Mouse (Mus musculus): ENCODE data around the gene Gprc5a. TPM values are rescaled to one million over a fixed set of nuclear protein-coding genes. Genes with fewer than 3 reads are reported as not detected.

Gprc5a gene
- total RNA-seq, 2 experiments from 2014 or later, result 2.8 to 2.9 TPM

GRCm38 (mm10) chr6:135069856-135070255, 4.4 kb downstream of the Gprc5a start:
- no peak for DNase-seq
- intact Hi-C loops (cut with DNase I), result no loop called here

- DNase-seq, result no peak
- intact Hi-C loops (cut with DNase I), result no loop called here
Observed at GRCm38 (mm10) chr6:135070347-135070746, 4.9 kb downstream of the Gprc5a start.

- intact Hi-C loops (cut with DNase I), result no loop called here
- DNase-seq, result no peak
Observed at GRCm38 (mm10) chr6:135074405-135074947, 9.0 kb downstream of the Gprc5a start.

DNA sequence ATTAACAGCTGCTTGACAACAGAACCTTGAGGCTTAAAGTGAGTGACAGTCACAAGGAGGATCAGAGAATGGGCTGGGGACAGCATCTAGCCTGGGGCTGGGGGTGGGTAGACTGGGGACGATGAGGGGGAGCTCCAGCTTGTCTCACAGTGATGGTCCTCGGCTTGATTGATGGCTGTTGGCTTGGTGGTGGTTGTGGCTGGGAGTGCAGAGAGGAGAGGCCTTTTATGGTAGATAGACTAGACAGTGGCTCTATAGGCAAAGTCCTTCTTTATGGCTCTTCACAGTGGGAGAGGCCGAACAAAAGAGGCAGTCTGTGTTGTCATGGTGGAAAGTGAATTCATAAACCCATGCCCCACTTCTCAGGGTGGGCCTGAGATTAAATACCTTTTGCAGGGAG, 10.8 kb downstream of the Gprc5a start:
- no peak for DNase-seq
- intact Hi-C loops (cut with DNase I), result no loop called here

GRCm38 (mm10) chr6:135078420-135078819, 13.0 kb downstream of the Gprc5a start:
- DNase-seq, result no peak
- intact Hi-C loops (cut with DNase I), result no loop called here

DNA sequence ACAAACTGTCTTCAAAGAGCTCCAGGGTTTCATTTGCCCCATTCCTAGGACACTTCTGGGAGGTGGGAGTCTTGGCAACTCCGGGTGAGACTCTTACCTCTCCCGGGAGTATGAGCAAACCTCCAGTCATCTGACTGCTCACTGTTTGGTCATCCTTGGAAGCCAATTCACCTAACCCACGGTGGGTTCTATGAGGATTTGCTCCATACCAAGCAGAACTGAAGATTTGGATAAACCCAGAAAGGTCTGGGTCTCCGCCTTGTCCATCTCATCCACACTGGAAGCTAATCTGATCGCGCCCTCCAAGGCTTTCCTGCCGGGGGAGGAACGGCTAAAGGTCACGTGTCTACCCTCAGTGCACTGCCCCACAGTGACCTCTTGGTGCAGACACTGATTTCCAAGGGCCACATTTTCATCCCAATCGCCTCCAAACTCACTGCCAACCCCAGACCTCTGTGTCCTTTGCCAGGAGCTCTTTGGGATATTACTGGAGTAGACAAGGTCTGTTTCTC, 18.6 kb downstream of the Gprc5a start:
- intact Hi-C loops (cut with DNase I), result no loop called here

DNA sequence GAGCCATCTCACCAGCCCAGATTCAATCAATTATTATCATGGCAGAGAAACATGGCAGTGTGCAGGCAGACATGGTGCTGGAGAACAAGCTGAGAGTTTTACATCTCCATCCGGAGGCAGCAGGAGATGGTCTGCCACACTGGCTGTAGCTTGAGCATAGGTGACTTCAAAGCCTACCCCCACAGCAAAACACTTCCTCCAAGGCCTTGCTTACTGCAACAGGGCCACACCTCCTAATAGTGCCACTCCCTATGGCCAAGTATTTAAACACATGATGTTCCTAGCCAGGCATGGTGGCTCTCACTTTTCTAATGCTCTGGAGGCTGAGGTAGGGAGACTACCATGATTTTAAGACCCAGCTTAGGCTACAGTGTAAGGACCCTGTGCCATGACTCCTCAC, 20.3 kb downstream of the Gprc5a start:
- intact Hi-C loops (cut with DNase I), result loop anchor here (2.0 to 5.0 kb wide), 4 partner anchors 53 to 315 kb away; no protein-coding TSS in a partner anchor

More for the DNA sequence above, 18.6 kb downstream of the Gprc5a start:
- no peak for DNase-seq

DNA sequence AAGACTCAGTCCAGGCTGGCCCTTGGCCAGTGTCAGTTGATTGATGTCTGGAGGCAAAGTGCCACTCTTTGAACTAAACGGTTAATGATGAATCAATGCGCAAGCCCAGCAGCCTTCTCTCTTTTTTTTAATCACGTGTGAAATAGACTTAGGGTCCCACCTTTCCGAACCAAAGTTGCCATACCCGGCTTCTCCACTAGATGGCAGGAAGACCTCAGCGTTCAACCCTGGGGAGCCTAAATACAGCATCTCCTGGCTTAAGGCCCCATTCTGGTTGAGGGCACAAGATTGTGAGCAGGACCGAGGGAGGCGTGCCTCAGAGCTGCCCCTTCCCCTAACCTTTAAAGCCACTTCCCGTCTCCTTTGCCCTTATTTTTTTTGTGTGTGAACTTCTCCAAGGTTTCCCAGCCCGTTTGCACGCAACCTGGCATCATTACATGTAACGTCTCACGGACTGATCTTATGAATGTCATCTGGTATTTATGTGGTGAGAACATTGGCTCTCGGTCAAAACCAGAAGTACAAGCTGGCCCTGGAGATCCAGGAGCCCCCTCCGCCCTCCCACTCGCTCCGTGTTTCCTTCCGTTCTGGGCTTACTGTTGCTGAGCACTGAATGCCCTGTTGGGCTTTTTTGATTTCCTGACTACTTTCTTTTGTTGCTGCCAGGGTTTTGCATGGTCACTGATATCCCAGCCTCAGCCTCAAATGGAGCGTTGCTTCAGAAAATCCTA, 22.4 kb downstream of the Gprc5a start:
- DNase-seq, result peak; percentile 75 to 90
- intact Hi-C loops (cut with DNase I), result loop anchor here (1.0 to 5.0 kb wide), 5 partner anchors 56 to 313 kb away; no protein-coding TSS in a partner anchor

More for the DNA sequence above, 20.3 kb downstream of the Gprc5a start:
- no peak for DNase-seq

GRCm38 (mm10) chr6:135089786-135090185, 24.3 kb downstream of the Gprc5a start:
- intact Hi-C loops (cut with DNase I), result loop anchor here (5.0 kb wide), 3 partner anchors 57 to 288 kb away; no protein-coding TSS in a partner anchor
- DNase-seq, result peak in 1 of 2 experiments; percentile 39

DNA sequence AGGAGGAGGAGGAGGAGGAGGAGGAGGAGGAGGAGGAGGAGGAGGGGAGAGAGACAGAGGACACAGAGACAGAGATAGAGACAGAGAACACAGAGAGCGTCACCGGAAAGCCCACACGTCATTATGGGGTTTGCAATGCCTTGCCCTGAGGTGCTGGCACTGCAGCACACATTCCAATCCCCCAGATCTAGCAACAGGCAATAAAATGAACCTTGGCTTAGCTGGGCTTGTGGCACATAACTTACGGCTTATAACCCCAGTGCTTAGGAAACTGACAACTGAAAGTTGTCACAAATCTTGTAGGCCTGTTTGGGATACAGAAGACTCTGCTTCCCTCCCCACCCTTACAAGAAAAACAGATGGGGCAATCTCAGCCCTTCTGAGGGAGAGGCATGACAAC, 25.2 kb downstream of the Gprc5a start:
- no peak for DNase-seq
- intact Hi-C loops (cut with DNase I), result no loop called here

GRCm38 (mm10) chr6:135092798-135093470, 27.5 kb downstream of the Gprc5a start:
- intact Hi-C loops (cut with DNase I), result no loop called here
- DNase-seq, result no peak

- intact Hi-C loops (cut with DNase I), result no loop called here
- no peak for DNase-seq
Observed at GRCm38 (mm10) chr6:135100787-135101472, 35.5 kb downstream of the Gprc5a start.

- DNase-seq, result peak in 1 of 2 experiments; percentile 13
Observed at GRCm38 (mm10) chr6:135102736-135103303, 37.4 kb downstream of the Gprc5a start.

GRCm38 (mm10) chr6:135107014-135107413, 41.6 kb downstream of the Gprc5a start:
- intact Hi-C loops (cut with DNase I), result no loop called here
- DNase-seq, result no peak

More at GRCm38 (mm10) chr6:135102736-135103303, 37.4 kb downstream of the Gprc5a start:
- intact Hi-C loops (cut with DNase I), result no loop called here

- no peak for DNase-seq
- intact Hi-C loops (cut with DNase I), result no loop called here
Observed at GRCm38 (mm10) chr6:135112411-135113113, 47.1 kb downstream of the Gprc5a start.

GRCm38 (mm10) chr6:135113114-135113436, 47.6 kb downstream of the Gprc5a start:
- DNase-seq, result no peak
- intact Hi-C loops (cut with DNase I), result no loop called here

DNA sequence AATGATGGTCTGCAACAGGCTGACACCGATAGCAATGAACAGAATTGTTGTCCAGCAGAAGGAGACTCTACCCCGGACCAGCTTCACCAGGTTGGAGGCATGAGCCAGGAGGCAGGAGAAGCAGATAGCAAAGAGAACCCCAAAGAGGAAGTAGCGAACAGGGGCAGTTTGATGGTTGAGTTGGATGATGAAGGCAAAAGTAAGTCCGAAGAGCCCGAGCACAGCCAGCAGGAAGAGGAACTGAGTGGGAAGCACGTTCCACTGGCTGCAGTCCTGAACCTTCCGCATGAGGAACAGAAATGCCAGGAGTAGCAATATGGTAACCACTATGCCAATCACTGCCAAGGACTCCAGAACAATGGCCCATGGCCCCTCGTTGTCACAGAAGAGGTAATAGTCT, 51.0 kb downstream of the Gprc5a start:
- intact Hi-C loops (cut with DNase I), result no loop called here
- no peak for DNase-seq

DNA sequence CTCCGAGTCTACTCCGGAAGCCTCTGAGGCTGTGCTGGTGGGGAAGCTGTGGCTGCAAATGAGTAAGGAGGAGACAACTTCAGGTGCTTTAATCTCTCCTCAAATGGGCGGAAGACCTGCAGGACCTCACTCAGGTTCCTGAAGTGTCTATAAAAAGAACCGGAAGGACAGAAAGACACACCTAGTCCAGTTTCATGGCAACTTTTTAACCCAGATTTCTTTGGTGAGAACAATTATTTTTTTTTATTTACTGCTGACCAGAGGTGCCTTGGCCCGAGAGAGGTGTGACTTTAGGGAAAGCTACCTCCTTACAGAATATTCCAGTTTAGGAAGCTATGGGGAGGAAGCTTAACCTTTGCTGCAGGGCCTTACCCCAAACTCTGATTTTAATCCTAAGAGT, 52.7 kb downstream of the Gprc5a start, which contains the start of gene Gprc5d:
Gprc5d (minus strand) TSS at position 101 of the 400 bp plus-strand sequence.
- intact Hi-C loops (cut with DNase I), result no loop called here
- no peak for DNase-seq

GRCm38 (mm10) chr6:135124755-135125380, 59.4 kb downstream of the Gprc5a start:
- intact Hi-C loops (cut with DNase I), result no loop called here
- no peak for DNase-seq
